Mouse (Mus musculus) left cerebral cortex, postnatal 4 days (tissue): ENCODE measurements around the gene Wdr3. TPM values are rescaled to one million over a fixed set of nuclear protein-coding genes. Genes with fewer than 3 reads are reported as not detected.

Source experiments
- total RNA-seq, 2 experiments: library from RNA; stranded (reverse); gene quantifications; 2 replicates each; pipeline ENCODE4 v1.2.3; 2021

Gene Wdr3
- total RNA-seq, 2 experiments from 2014 or later = 32.2 to 33.2 TPM

Other genes starting within 250 kb of the Wdr3 start
- 10 to 100 TPM; 31.9 to 33.4 TPM for gene Gdap2, start within 50 bp of the Wdr3 start, total RNA-seq